Mouse (Mus musculus): ENCODE measurements around the gene Lamc2.
"Not testable (repeated sequence)": the region's sequence is repeated elsewhere in the genome, so short reads cannot be mapped to it uniquely, and the experiment has no call there.

The Lamc2 gene

DNA sequence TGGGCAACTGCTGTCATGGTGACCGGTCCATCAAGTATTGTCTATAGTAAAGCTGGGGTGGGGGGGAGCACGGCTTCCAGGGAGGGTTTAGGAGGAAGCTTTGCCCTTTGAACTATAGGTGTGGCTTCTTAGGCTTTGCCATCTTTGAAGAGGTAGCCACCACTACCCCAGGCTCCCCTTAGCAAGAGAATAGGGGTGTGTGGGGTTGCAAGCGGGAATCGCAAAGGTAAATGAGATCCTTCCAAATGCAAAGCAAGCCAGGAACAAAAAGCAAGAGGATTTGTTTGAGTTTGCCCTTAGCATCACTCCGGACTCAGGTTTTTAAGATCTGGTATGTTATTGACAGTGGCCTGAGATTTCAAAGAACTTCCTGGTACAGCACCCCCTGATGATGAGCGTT, 90.9 kb downstream of the Lamc2 start:
- no peak for DNase-seq (ENCODE audit: low spot score in 2 of 2)

GRCm38 (mm10) chr1:153094226-153095076, 91.8 kb downstream of the Lamc2 start:
- DNase-seq (ENCODE audit: low spot score in 2 of 2): no peak

- DNase-seq (ENCODE audit: low spot score in 2 of 2): no peak
Measured at GRCm38 (mm10) chr1:153093581-153093980, 92.7 kb downstream of the Lamc2 start.

DNA sequence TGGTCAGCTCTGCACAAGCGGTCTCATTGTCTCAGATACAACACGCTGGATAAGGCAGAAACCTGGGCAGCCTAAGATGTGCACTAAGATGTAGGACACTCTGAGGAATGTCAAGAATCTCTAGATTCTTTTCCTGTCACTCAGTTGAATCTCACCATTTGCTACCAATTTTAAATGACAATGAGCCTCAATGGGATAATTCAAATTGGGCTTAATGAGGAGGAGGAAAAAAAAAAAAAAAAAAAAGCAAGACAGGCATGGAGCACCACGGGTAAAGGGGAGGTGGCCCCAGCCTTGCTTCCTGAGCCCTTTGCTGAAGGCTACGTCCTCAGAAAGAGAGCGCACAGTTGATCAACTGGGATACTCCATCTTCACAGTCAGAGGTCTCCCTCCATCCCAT, 93.1 kb downstream of the Lamc2 start:
- no peak for DNase-seq (ENCODE audit: low spot score in 2 of 2)

DNA sequence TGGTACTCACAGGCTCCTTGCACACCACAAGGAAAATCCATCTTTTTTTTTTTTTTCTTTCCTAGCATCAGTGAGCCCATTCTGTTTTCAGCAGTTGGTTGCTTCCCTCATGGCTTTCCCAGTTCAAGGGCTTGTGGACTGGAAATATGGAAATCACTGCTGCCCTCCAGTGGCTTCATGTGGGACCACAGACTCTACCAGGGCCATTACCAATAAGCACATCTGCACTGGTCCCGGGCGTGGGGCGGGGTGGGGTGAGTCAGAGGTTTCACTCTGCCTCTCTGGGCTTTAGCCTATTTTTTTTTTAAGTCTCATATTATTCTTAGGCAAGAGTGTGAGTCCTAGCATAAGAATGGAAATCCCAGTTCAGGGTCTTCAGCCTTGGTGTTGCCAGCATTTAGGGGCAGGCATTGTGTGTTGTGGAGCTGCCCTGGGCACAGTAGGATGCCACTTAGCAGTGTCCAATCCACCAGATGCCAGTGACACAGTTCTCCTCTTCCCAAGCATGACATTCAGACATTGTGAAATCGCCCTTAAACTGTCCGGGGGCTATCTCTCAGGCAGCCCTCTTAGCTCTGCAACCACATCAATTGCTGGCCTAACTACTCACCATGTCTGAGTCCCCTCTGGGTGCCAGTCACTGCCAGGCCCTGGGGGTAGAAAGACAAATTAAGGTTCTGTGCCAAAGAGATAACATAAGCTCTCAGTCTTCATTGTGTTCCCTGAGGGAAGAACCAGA, 93.8 kb downstream of the Lamc2 start:
- DNase-seq (ENCODE audit: low spot score in 2 of 2): peak; percentile 73 to 82

- DNase-seq (ENCODE audit: low spot score in 2 of 2): peak in 1 of 2 experiments; percentile 43
Measured at GRCm38 (mm10) chr1:153091438-153092236, 94.6 kb downstream of the Lamc2 start.

- no peak for DNase-seq (ENCODE audit: low spot score in 2 of 2)
Measured at GRCm38 (mm10) chr1:153090807-153091206, 95.4 kb downstream of the Lamc2 start.

GRCm38 (mm10) chr1:153090081-153090480, 96.2 kb downstream of the Lamc2 start:
- DNase-seq (ENCODE audit: low spot score in 2 of 2): no peak

DNA sequence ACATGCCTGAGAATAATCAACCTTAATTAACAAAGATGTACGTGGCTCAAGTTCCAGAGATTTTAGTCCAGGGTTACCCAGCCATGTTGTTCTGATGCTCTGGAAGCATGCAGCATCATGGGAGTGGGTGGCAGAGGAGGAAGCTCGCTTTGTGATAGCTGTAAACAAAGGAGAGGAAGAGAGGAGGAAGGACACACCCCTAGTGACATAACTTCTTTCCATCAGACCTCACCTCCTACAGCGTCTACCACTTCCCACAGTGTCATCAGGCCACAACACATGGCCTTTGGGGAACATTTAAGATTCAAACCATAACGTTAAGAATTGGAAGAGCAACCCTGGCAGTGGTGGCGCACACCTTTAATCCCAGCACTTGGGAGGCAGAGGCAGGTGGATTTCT, 98.5 kb downstream of the Lamc2 start:
- no peak for DNase-seq (ENCODE audit: low spot score in 2 of 2)

DNA sequence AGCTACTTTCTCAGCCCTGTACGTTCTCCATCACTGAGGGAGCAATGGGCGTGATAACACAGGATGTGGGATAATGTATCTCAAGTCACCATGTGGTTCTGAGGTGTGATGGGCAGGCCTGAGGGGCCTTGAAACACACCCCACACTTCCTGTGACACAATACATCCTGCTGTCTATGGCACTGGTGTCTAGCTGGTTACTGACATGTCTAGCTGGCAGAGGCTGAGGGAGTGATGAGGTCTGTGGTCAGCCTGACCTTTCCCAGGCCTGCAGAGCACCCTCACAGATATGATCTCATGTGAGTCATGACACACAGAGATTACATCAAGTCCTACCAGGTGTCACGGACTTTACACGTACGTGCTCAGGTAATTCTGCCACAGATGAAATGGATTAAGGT, 101.0 kb downstream of the Lamc2 start:
- no peak for DNase-seq (ENCODE audit: low spot score in 2 of 2)

DNA sequence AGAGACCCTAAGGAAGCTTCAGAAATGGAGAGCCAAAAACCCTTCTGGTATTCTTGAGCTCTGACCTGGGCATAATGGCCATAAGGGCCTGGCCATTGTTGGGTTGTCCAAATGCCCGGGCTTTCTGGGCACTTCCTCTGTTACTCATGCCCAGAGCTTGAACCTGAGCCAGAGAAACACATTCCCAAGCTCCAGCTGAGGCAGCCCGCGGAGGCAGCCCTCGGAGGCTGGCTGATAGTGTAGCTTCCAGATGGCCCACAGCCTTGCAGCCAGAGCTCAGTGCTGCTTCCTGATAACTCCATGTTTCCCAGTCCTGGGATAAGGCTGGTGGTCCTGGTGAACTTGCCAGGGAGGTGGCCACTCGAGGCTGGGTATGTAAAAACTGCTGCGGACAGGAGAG, 102.1 kb downstream of the Lamc2 start:
- DNase-seq (ENCODE audit: low spot score in 2 of 2): no peak

- DNase-seq (ENCODE audit: low spot score in 2 of 2): not testable (repeated sequence)
Measured at GRCm38 (mm10) chr1:153083233-153083632, 103.0 kb downstream of the Lamc2 start.

- no peak for DNase-seq (ENCODE audit: low spot score in 2 of 2)
Measured at GRCm38 (mm10) chr1:153075955-153076354, 110.3 kb downstream of the Lamc2 start.

DNA sequence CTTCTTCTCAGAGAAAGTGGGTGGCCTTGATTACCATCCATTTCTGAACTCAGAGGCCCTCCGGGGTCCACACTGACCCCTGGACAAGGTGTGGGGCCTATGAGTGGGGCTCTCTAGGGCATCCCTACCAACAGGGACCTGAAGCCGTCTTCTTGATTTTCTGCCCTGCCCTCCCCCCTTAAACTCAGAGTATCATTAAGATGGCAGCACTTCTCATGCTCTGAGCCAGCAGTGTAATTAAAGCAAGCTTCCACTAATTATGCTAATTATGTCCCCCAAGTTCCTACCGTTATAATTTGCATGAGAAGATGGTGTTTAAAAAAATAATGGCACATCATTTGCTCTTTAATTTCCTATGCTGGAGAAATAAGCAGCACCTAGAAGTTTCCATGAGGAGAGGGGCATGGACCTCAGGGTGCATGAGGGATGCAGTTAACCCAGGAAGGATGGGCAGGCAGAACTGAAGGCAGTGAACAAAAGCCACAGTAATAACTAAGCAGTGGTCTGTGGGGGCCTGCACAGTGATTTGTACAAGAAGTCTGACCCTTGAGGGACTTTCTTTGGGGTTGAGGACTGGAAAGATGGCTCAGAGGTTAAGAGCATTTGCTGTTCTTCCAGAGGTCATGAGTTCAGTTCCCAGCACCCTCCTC, 111.0 kb downstream of the Lamc2 start:
- no peak for DNase-seq (ENCODE audit: low spot score in 2 of 2)

DNA sequence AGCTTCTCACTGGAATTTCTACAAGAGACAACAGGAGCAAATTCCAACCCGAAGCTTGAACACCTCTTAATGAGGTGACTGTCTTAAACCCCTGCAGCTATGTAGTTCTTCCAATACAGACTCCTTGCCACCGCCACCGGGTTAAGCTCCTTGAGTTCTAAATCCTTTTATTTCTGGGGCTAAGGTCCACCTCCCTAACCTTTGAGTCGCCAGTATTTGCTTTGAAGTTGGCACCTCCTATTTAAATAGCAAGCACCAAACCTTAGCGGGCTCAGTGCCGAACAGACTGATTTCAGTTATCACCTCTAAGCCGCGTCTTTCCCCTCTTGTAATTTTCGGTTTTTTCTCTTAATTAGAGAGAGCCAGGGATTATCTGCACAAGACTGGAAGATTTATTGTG, 112.8 kb downstream of the Lamc2 start:
- DNase-seq (ENCODE audit: low spot score in 2 of 2): no peak
